Mouse (Mus musculus) heart, adult 8-10 months (tissue): ENCODE measurements around the gene Dnaaf1. TPM values are rescaled to one million over a fixed set of nuclear protein-coding genes. Genes with fewer than 3 reads are reported as not detected.

Experiments used
- DNase-seq: peaks from one replicate; pipeline ENCODE4 v3.0.0; 2022; ENCODE audit warnings: low spot score
- total RNA-seq, 4 experiments: library from RNA; stranded (reverse); gene quantifications; 2 replicates each; pipeline ENCODE4 v1.2.4; 2022

Gene Dnaaf1
- total RNA-seq = not detected

- peak; percentile 93 for DNase-seq
Measured at GRCm38 (mm10) chr8:119574437-119575365, at the start of gene Dnaaf1, which contains the start of gene Hsdl1. Gene Dnaaf1, plus strand, starts transcription at chr8:119575235. Gene Hsdl1, minus strand, starts transcription at chr8:119575183.

- no peak for DNase-seq
Measured at GRCm38 (mm10) chr8:119528762-119529161, 46.3 kb upstream of the Dnaaf1 start.

GRCm38 (mm10) chr8:119530937-119531336, 44.1 kb upstream of the Dnaaf1 start:
- DNase-seq = no peak

- no peak for DNase-seq
Measured at GRCm38 (mm10) chr8:119531397-119531796, 43.6 kb upstream of the Dnaaf1 start.

- DNase-seq = no peak
Measured at GRCm38 (mm10) chr8:119531973-119532372, 43.1 kb upstream of the Dnaaf1 start.

GRCm38 (mm10) chr8:119544606-119545005, 30.4 kb upstream of the Dnaaf1 start:
- no peak for DNase-seq

- no peak for DNase-seq
Measured at GRCm38 (mm10) chr8:119545180-119545579, 29.9 kb upstream of the Dnaaf1 start.

GRCm38 (mm10) chr8:119545791-119546190, 29.2 kb upstream of the Dnaaf1 start:
- DNase-seq = no peak

- DNase-seq = no peak
Measured at GRCm38 (mm10) chr8:119547019-119547691, 27.9 kb upstream of the Dnaaf1 start.

GRCm38 (mm10) chr8:119548560-119549113, 26.4 kb upstream of the Dnaaf1 start:
- no peak for DNase-seq

GRCm38 (mm10) chr8:119552967-119553366, 22.1 kb upstream of the Dnaaf1 start:
- no peak for DNase-seq

- DNase-seq = no peak
Measured at GRCm38 (mm10) chr8:119555861-119556260, 19.2 kb upstream of the Dnaaf1 start.

- no peak for DNase-seq
Measured at GRCm38 (mm10) chr8:119557132-119557531, 17.9 kb upstream of the Dnaaf1 start.

GRCm38 (mm10) chr8:119557821-119558602, 17.0 kb upstream of the Dnaaf1 start:
- peak; percentile 21 for DNase-seq

- peak; percentile 96 for DNase-seq
Measured at GRCm38 (mm10) chr8:119558603-119559401, 16.2 kb upstream of the Dnaaf1 start, which contains the start of gene Mbtps1. Gene Mbtps1, minus strand, starts transcription at chr8:119558735.

GRCm38 (mm10) chr8:119559402-119559720, 15.7 kb upstream of the Dnaaf1 start:
- DNase-seq = no peak

- no peak for DNase-seq
Measured at GRCm38 (mm10) chr8:119563849-119564251, 11.2 kb upstream of the Dnaaf1 start.

- no peak for DNase-seq
Measured at GRCm38 (mm10) chr8:119566367-119566766, 8.7 kb upstream of the Dnaaf1 start.

- DNase-seq = no peak
Measured at GRCm38 (mm10) chr8:119568251-119568650, 6.8 kb upstream of the Dnaaf1 start.

GRCm38 (mm10) chr8:119568951-119569350, 6.1 kb upstream of the Dnaaf1 start:
- no peak for DNase-seq

- no peak for DNase-seq
Measured at GRCm38 (mm10) chr8:119569881-119570280, 5.2 kb upstream of the Dnaaf1 start.
